Mouse (Mus musculus) hindbrain, embryonic 11.5 days (tissue): ENCODE measurements around the gene Phospho2. TPM values are rescaled to one million over a fixed set of nuclear protein-coding genes. Genes with fewer than 3 reads are reported as not detected.
"Not testable (repeated sequence)": the region's sequence is repeated elsewhere in the genome, so short reads cannot be mapped to it uniquely, and the experiment has no call there.

ENCODE experiments used
- ATAC-seq: fragments of 200-750 bp; cut with Nextera tagmentation; 2 replicates; pipeline ENCODE4 v1.8.0; 2017; ENCODE audit warnings: mild to moderate bottlenecking, moderate TSS enrichment, moderate library complexity; ENCODE audit not compliant: low FRiP score
- DNase-seq: peaks from one replicate; pipeline ENCODE4 v3.0.0-alpha.2; 2015; ENCODE audit warnings: low spot score
- H3K27ac ChIP-seq: fragments of 300-500 bp; sonication (generic); 2 replicates; pipeline ENCODE4 v1.5.1; 2014; ENCODE audit warnings: mild to moderate bottlenecking, low read depth, low read length
- H3K27me3 ChIP-seq: fragments of 300-500 bp; sonication (generic); 2 replicates; pipeline ENCODE4 v1.6.1; 2014; ENCODE audit warnings: mild to moderate bottlenecking, low read length, moderate library complexity, mixed read lengths; ENCODE audit not compliant: control insufficient read depth, insufficient read depth
- H3K36me3 ChIP-seq: fragments of 300-500 bp; sonication (generic); 2 replicates; pipeline ENCODE4 v1.6.1; 2014; ENCODE audit warnings: mild to moderate bottlenecking, low read length, moderate library complexity, mixed read lengths; ENCODE audit not compliant: control insufficient read depth, insufficient read depth
- H3K4me1 ChIP-seq: fragments of 300-500 bp; sonication (generic); replicated peaks from 2 replicates; pipeline ENCODE4 v1.6.1; 2014; ENCODE audit warnings: low read length, mixed read lengths; ENCODE audit not compliant: control insufficient read depth, insufficient read depth
- H3K4me2 ChIP-seq: fragments of 300-500 bp; sonication (generic); replicated peaks from 2 replicates; pipeline ENCODE4 v1.6.1; 2014; ENCODE audit warnings: mild to moderate bottlenecking, low read depth, low read length
- H3K4me3 ChIP-seq: fragments of 300-500 bp; sonication (generic); 2 replicates; pipeline ENCODE4 v1.5.1; 2014; ENCODE audit warnings: low read depth, low read length
- H3K9ac ChIP-seq: fragments of 300-500 bp; sonication (generic); 2 replicates; pipeline ENCODE4 v1.6.1; 2014; ENCODE audit warnings: low read depth, low read length
- H3K9me3 ChIP-seq: fragments of 300-500 bp; sonication (generic); 2 replicates; pipeline ENCODE4 v1.6.1; 2016; ENCODE audit warnings: low read length; ENCODE audit not compliant: control insufficient read depth
- WGBS: fragments of 180-500 bp; shearing (Covaris S2); extraction: QIAGEN DNeasy Blood & Tissue Kit; methylation state at CpG from one replicate; pipeline ENCODE4 v1.1.7; 2014; 5-methylcytosine and 5-hydroxymethylcytosine counted together
- polyA plus RNA-seq: library from polyadenylated mRNA; unstranded; fragments of >200 nt; fragmentation: Nextera tagmentation; extraction: Ambion mirVana; gene quantifications from 2 replicates; pipeline ENCODE4 v1.2.1, GENCODE M21; 2014

Gene Phospho2
- polyA plus RNA-seq, 1 experiment from 2014 or later, result 41.5 TPM

DNA sequence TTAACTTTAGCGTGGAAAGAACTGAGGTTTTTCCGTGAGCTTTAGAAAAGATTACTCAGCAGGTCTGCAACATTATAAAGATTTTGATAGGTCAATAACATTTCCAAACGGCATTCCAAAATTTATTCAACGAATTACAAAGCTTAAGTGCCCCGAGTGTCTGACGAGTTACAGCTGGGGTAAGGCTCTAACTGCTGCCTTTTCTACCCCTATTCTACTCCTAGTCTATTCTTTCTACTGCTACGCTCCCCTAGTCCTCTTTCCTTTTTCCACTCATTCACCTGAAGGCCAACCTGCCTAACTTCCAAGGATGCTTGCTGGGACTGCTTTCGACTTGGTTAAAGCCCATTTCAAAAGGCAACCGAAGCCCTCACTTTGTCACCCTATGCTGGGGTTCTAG is 449 bp upstream of the Phospho2 start:
- ATAC-seq, result peak; percentile 57
- H3K4me3 ChIP-seq, result peak overlapping the region; percentile 67
- peak overlapping the region; percentile 71 for H3K4me2 ChIP-seq
- no peaks in the 10 kb centered on the region for H3K27me3 ChIP-seq
- H3K36me3 ChIP-seq, result 0 out of 2 replicates have a peak, but pooled peaks cover 3% of the 10 kb centered on the region
- no peak overlapping the region for H3K27ac ChIP-seq
- no peak for DNase-seq
- H3K9ac ChIP-seq, result peak overlapping the region; percentile 78
- H3K4me1 ChIP-seq, result no peaks in the 10 kb centered on the region
- WGBS, result 35% methylated on average over 9 of the region's 9 CpGs
- no peaks in the 10 kb centered on the region for H3K9me3 ChIP-seq

- 3% methylated on average over 10 of the region's 10 CpGs for WGBS
- peak; percentile 52; the same call in 1 of the 2 replicates for ATAC-seq
- 0 out of 2 replicates have a peak, but pooled peaks cover 5% of the 10 kb centered on the region for H3K36me3 ChIP-seq
Observed at GRCm38 (mm10) chr2:69790285-69790684, 862 bp downstream of the Phospho2 start.

GRCm38 (mm10) chr2:69790722-69791121 is 1.3 kb downstream of the Phospho2 start:
- WGBS, result 85% methylated on average over 4 of the region's 4 CpGs
- H3K9ac ChIP-seq, result no peak overlapping the region
- H3K27ac ChIP-seq, result no peak overlapping the region
- 0 out of 2 replicates have a peak, but pooled peaks cover 5% of the 10 kb centered on the region for H3K36me3 ChIP-seq
- H3K4me2 ChIP-seq, result no peak overlapping the region
- H3K9me3 ChIP-seq, result no peaks in the 10 kb centered on the region
- no peak for ATAC-seq
- DNase-seq, result no peak
- H3K4me1 ChIP-seq, result no peaks in the 10 kb centered on the region
- H3K27me3 ChIP-seq, result no peaks in the 10 kb centered on the region
- no peak overlapping the region for H3K4me3 ChIP-seq

More at GRCm38 (mm10) chr2:69790285-69790684, 862 bp downstream of the Phospho2 start:
- peak overlapping the region; percentile 67 for H3K4me3 ChIP-seq
- no peaks in the 10 kb centered on the region for H3K9me3 ChIP-seq
- peak overlapping the region; percentile 71 for H3K4me2 ChIP-seq
- peak; percentile 91 for DNase-seq
- no peaks in the 10 kb centered on the region for H3K27me3 ChIP-seq
- H3K27ac ChIP-seq, result no peak overlapping the region
- no peaks in the 10 kb centered on the region for H3K4me1 ChIP-seq
- H3K9ac ChIP-seq, result no peak overlapping the region

DNA sequence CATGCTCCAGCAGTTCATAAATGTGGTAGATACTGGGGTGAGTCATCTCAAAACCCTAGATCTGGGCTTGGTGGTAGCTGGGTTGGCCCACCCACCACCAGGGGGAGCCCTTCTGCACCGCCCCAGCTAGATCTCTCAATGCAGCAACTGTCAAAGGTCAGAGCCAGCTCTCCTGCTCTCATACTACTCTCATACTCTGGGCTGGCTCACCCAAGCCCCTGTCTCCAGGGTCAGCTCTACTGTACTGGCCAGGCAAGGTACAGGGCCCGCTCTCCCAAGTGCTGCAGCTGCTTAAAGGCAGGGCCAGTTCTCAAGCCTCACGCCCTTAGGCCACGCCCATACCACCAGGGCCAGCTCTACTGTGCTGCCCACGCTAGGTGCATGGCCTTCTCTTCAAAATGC is 13.5 kb downstream of the Phospho2 start:
- Histone ChIP-seq H3K9ac (no peak overlapping the region), H3K27ac (no peak overlapping the region), H3K4me2 (no peak overlapping the region), H3K36me3 (no peaks in the 10 kb centered on the region), H3K4me3 (no peak overlapping the region), H3K4me1 (no peaks in the 10 kb centered on the region), H3K9me3 (no peaks in the 10 kb centered on the region), H3K27me3 (no peaks in the 10 kb centered on the region)
- 68% methylated on average over 5 of the region's 5 CpGs for WGBS
- ATAC-seq (0 out of 2 replicates have a peak, but pooled peaks have one; percentile 33), DNase-seq (peak; percentile 64)

- H3K27ac ChIP-seq, result no peak overlapping the region
- ATAC-seq, result no peak
- H3K27me3 ChIP-seq, result no peaks in the 10 kb centered on the region
- H3K4me2 ChIP-seq, result no peak overlapping the region
- no peaks in the 10 kb centered on the region for H3K36me3 ChIP-seq
- DNase-seq, result no peak
- H3K9ac ChIP-seq, result no peak overlapping the region
- no peaks in the 10 kb centered on the region for H3K4me1 ChIP-seq
- H3K9me3 ChIP-seq, result no peaks in the 10 kb centered on the region
- WGBS, result 64% methylated on average over 8 of the region's 8 CpGs
- no peak overlapping the region for H3K4me3 ChIP-seq
Observed at GRCm38 (mm10) chr2:69803756-69804155, 14.3 kb downstream of the Phospho2 start.

DNA sequence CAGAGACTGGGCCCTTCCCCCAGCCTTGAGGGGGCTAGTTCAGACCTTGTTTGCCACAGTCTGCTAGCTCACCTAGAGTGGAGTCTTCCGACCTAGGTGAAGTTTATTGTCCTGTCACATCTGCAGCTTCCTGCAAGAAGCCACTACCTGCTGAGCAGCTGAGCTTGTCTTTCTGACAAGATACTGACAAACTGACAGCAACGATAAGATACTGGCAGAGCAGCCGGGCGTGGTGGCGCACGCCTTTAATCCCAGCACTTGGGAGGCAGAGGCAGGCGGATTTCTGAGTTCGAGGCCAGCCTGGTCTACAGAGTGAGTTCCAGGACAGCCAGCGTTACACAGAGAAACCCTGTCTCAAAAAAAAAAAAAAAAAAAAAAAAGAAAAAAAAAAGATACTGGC is 15.2 kb downstream of the Phospho2 start:
- ATAC-seq, H3K9ac ChIP-seq, H3K27me3 ChIP-seq, DNase-seq, H3K36me3 ChIP-seq, H3K4me2 ChIP-seq, H3K9me3 ChIP-seq, H3K27ac ChIP-seq, H3K4me1 ChIP-seq, H3K4me3 ChIP-seq: not testable (repeated sequence)
- 86% methylated on average over 7 of the region's 9 CpGs for WGBS

- no peaks in the 10 kb centered on the region for H3K4me1 ChIP-seq
- H3K27ac ChIP-seq, result no peak overlapping the region
- H3K9me3 ChIP-seq, result no peaks in the 10 kb centered on the region
- DNase-seq (no peak), ATAC-seq (no peak)
- H3K27me3 ChIP-seq, result no peaks in the 10 kb centered on the region
- H3K9ac ChIP-seq, result no peak overlapping the region
- no peaks in the 10 kb centered on the region for H3K36me3 ChIP-seq
- no peak overlapping the region for H3K4me2 ChIP-seq
- H3K4me3 ChIP-seq, result no peak overlapping the region
- WGBS, result 77% methylated on average over 15 of the region's 15 CpGs
Observed at GRCm38 (mm10) chr2:69810169-69810568, 20.7 kb downstream of the Phospho2 start.

DNA sequence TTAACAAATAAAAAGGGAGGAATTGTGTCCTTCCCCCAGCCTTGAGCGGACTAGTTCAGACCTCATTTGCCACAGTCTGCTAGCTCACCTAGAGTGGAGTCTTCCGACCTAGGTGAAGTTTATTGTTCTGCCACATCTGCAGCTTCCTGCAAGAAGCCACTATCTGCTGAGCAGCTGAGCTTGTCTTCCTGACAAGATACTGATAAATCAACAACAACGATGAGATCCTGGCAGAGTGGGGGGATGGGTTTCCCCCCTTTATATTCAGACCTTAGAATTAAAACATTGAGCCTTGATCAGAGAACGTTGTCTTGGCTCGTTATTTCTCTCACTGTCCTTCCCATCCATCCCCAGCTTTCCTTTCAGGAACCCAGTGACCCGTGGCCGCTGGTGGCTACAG is 21.9 kb downstream of the Phospho2 start:
- not testable (repeated sequence) for H3K36me3 ChIP-seq, H3K4me3 ChIP-seq, H3K9ac ChIP-seq, ATAC-seq, H3K27me3 ChIP-seq, H3K27ac ChIP-seq, DNase-seq, H3K4me2 ChIP-seq, H3K4me1 ChIP-seq, H3K9me3 ChIP-seq
- 67% methylated on average over 7 of the region's 7 CpGs for WGBS

- Histone ChIP-seq H3K4me3 (no peak overlapping the region), H3K27ac (no peak overlapping the region), H3K9ac (no peak overlapping the region), H3K4me2 (no peak overlapping the region), H3K9me3 (no peaks in the 10 kb centered on the region), H3K36me3 (no peaks in the 10 kb centered on the region), H3K4me1 (no peaks in the 10 kb centered on the region), H3K27me3 (no peaks in the 10 kb centered on the region)
- 84% methylated on average over 5 of the region's 5 CpGs for WGBS
- DNase-seq, result no peak
- no peak for ATAC-seq
Observed at GRCm38 (mm10) chr2:69816575-69816974, 27.2 kb downstream of the Phospho2 start.
